Mouse (Mus musculus) forebrain, postnatal 0 days (tissue): ENCODE data around the gene Npy4r. TPM values are rescaled to one million over a fixed set of nuclear protein-coding genes. Genes with fewer than 3 reads are reported as not detected.

Experiments
- ATAC-seq: fragments of 200-750 bp; cut with Nextera tagmentation; 2 replicates; pipeline ENCODE4 v1.8.0; 2017; ENCODE audit warnings: mild to moderate bottlenecking, moderate library complexity
- DNase-seq: peaks from one replicate; pipeline ENCODE4 v3.0.0-alpha.2; 2015
- H3K27ac ChIP-seq: fragments of 300-500 bp; sonication (generic); 2 replicates; pipeline ENCODE4 v1.5.1; 2014; ENCODE audit warnings: low read depth, mild to moderate bottlenecking, antibody characterized with exemption, low read length, moderate library complexity, mixed read lengths
- H3K27me3 ChIP-seq: fragments of 300-500 bp; sonication (generic); 2 replicates; pipeline ENCODE4 v1.6.1; 2014; ENCODE audit warnings: mild to moderate bottlenecking, low read length, mixed read lengths; ENCODE audit not compliant: insufficient read depth
- H3K36me3 ChIP-seq: fragments of 300-500 bp; sonication (generic); 2 replicates; pipeline ENCODE4 v1.6.1; 2014; ENCODE audit warnings: mild to moderate bottlenecking, moderate library complexity; ENCODE audit not compliant: insufficient read depth
- H3K4me1 ChIP-seq: fragments of 300-500 bp; sonication (generic); 2 replicates; pipeline ENCODE4 v1.6.1; 2014; ENCODE audit warnings: antibody characterized with exemption; ENCODE audit not compliant: insufficient read depth
- H3K4me2 ChIP-seq: fragments of 300-500 bp; sonication (generic); 2 replicates; pipeline ENCODE4 v1.6.1; 2014; ENCODE audit warnings: low read depth, mild to moderate bottlenecking, moderate library complexity
- H3K4me3 ChIP-seq: fragments of 300-500 bp; sonication (generic); 2 replicates; pipeline ENCODE4 v1.5.1; 2014; ENCODE audit warnings: low read depth, low read length, mixed read lengths
- H3K9ac ChIP-seq: fragments of 300-500 bp; sonication (generic); 2 replicates; pipeline ENCODE4 v1.6.1; 2014; ENCODE audit warnings: mild to moderate bottlenecking
- H3K9me3 ChIP-seq: fragments of 300-500 bp; sonication (generic); 2 replicates; pipeline ENCODE4 v1.6.1; 2016; ENCODE audit warnings: low read length
- CTCF ChIP-seq: sonication (generic); IDR thresholded peaks from 2 replicates; pipeline ENCODE4 v1.5.1; 2016; ENCODE audit warnings: antibody characterized with exemption, control low read depth, low read depth
- WGBS: fragments of 180-500 bp; shearing (Covaris S2); extraction: QIAGEN DNeasy Blood & Tissue Kit; methylation state at CpG from one replicate; pipeline ENCODE4 v1.1.7; 2014; 5-methylcytosine and 5-hydroxymethylcytosine counted together
- polyA plus RNA-seq: library from polyadenylated mRNA; unstranded; fragments of >200 nt; fragmentation: Nextera tagmentation; extraction: Ambion mirVana; gene quantifications from 2 replicates; pipeline ENCODE4 v1.2.1, GENCODE M21; 2015
- total RNA-seq: library from RNA; depleted of rRNA; stranded (reverse); fragments of >200 nt; gene quantifications from 2 replicates; pipeline ENCODE4 v1.2.3, GENCODE M21; 2014

The Npy4r gene
- total and polyA plus RNA-seq, 2 experiments from 2014 or later = 0.10 to 0.19 TPM

DNA sequence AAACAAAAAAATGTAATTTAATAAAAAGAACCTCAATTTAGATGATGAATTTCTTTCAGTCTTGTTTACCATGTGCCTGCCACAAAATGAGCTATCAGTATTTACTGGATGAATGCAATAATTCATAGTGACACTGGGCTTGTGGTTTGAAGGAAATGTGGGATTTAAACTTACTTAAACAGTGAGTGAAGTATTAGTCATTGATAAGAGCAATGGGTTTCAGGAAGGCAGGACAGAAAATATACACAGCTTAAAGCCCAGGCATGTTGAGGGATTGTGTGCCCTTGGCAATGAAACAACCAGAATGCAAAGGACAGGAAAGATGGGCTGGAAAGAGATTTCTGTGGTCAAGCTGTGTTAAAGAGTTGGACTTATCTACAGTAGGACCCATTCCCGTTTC is 10.0 kb downstream of the Npy4r start:
- DNase-seq (no peak), ATAC-seq (no peak)
- TF ChIP-seq CTCF = no peak
- H3K4me2 ChIP-seq = no peak overlapping the region
- no peaks in the 10 kb centered on the region; the same call in 1 of the 2 replicates for H3K27me3 ChIP-seq
- no peaks in the 10 kb centered on the region for H3K4me1 ChIP-seq
- no peaks in the 10 kb centered on the region for H3K9me3 ChIP-seq
- 89% methylated on average over 1 of the region's 1 CpGs for WGBS
- H3K4me3 ChIP-seq = no peak overlapping the region
- no peak overlapping the region for H3K9ac ChIP-seq
- H3K36me3 ChIP-seq = no peaks in the 10 kb centered on the region
- no peak overlapping the region for H3K27ac ChIP-seq

DNA sequence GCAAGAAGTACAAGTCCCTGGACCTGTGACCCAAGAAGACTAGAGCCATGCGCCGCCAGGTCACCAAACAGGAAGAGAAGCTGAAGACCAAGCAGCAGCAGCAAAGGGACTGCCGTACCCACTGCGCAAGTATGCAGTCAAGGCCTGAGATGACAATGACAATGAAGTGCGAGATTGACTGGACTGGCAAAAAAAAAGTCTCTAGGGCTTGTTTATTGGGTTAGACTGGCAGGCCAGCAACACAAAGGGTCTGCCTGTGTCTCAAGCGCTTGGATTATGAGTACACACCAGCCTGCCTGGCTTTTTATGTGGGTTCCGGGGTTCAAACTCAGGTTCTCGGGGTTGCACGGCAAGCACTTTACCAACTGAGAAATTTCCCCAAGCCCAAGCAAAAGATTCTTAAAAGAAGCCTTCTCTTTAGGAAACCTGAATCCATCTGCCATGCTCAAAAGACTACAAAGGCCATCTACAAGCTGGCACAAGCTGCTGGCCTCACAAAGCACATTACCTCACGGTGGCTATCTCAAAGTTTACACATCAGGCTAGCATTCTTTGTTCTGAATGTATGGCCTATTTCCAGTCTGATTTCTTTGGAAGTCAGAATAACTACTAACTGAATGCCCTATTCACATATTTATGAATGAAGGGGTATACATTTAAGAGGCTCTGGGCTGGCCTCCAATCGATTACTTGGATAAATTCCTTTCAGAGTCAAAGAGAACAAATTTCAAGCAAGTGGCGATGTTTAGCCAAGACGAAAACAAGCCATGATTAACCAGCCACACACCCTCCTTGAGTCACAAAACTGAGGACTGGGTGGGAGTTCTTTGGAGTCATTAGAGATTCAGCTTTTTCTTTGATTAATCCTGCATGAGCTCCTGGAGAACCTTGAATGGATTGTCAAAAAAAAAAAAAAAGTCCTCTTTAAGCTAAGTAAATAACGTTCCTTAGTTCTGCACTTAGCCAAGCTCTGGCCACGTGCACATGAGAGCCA is 12.3 kb downstream of the Npy4r start:
- H3K4me1 ChIP-seq = no peaks in the 10 kb centered on the region
- DNase-seq = no peak
- H3K4me3 ChIP-seq = no peak overlapping the region
- no peak overlapping the region for H3K9ac ChIP-seq
- no peaks in the 10 kb centered on the region for H3K36me3 ChIP-seq
- H3K9me3 ChIP-seq = no peaks in the 10 kb centered on the region
- WGBS = 41% methylated on average over 15 of the region's 15 CpGs
- TF ChIP-seq CTCF = no peak
- no peak overlapping the region for H3K4me2 ChIP-seq
- H3K27me3 ChIP-seq = no peaks in the 10 kb centered on the region
- H3K27ac ChIP-seq = no peak overlapping the region
- ATAC-seq = peak; percentile 20; the same call in 1 of the 2 replicates

DNA sequence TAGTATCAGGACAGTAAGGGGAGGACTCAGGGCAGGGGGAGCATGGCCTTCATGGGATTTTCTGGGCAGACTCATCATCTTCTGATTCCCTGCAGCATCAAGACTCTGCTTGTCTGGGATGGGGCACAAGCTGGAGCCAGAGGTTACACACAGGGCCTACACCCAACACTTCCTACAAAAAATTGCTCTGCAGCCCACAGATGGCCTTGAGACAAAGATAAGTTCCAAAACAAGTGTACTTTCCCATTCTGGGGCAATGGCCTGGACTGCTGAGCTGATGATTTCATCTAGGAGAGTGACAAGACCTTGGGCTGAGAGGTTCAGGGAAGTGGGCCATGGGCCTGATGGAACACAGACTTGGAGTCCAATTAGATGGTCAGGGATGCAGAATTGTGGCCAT is 16.9 kb downstream of the Npy4r start:
- Histone ChIP-seq H3K36me3 (no peaks in the 10 kb centered on the region), H3K4me1 (no peaks in the 10 kb centered on the region), H3K27ac (no peak overlapping the region), H3K9ac (no peak overlapping the region), H3K9me3 (no peaks in the 10 kb centered on the region), H3K4me3 (no peak overlapping the region), H3K27me3 (no peaks in the 10 kb centered on the region), H3K4me2 (no peak overlapping the region)
- DNase-seq (no peak), ATAC-seq (no peak)
- TF ChIP-seq CTCF = no peak

DNA sequence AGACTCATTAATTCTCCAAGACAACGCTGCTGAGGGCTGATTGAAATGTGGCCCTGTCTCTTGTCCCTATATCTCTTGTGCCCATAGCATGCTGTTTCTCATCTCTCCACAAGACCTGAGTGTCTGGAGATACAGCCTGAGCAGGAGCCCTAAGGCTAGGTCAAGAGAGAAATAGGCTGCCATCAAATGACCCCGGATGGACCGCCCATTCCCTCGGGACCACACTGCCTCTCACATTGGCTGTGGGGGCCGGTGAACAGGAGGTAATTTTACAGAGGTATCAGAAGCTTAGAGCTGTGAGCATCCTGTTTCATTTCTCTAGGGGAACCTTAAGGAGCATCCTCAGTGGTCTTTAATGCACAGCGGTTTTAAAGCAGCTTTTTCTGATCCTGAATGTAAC is 21.1 kb downstream of the Npy4r start:
- Histone ChIP-seq H3K9me3 (no peaks in the 10 kb centered on the region), H3K9ac (no peak overlapping the region), H3K4me3 (no peak overlapping the region), H3K4me2 (no peak overlapping the region), H3K4me1 (no peaks in the 10 kb centered on the region), H3K27me3 (no peaks in the 10 kb centered on the region), H3K36me3 (no peaks in the 10 kb centered on the region), H3K27ac (no peak overlapping the region)
- ATAC-seq (no peak), DNase-seq (no peak)
- TF ChIP-seq CTCF = no peak
- 74% methylated on average over 6 of the region's 6 CpGs for WGBS

DNA sequence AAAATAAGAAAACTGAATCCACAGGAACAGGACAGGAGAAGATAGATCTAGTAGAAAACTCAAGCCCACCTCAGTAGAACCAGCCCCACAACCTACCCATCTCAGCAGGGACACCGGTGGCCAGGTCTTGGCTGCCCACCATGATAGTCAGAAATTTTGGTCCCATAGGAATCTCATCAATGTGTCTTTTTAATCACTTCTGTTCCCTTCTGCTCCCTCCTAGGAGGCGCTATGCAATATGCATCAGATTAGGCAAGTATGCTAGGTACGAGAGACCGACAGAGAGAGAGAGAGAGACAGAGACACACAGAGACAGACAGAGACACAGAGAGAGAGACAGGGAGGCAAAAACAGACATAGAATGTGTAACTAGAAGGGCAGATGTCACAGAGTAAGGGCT is 30.6 kb downstream of the Npy4r start:
- H3K4me3 ChIP-seq = no peak overlapping the region
- 95% methylated on average over 4 of the region's 4 CpGs for WGBS
- H3K27ac ChIP-seq = no peak overlapping the region
- DNase-seq = no peak
- H3K36me3 ChIP-seq = no peaks in the 10 kb centered on the region
- H3K27me3 ChIP-seq = no peaks in the 10 kb centered on the region
- no peak overlapping the region for H3K4me2 ChIP-seq
- no peaks in the 10 kb centered on the region for H3K9me3 ChIP-seq
- H3K4me1 ChIP-seq = no peaks in the 10 kb centered on the region
- no peak for TF ChIP-seq CTCF
- no peak for ATAC-seq
- H3K9ac ChIP-seq = no peak overlapping the region

DNA sequence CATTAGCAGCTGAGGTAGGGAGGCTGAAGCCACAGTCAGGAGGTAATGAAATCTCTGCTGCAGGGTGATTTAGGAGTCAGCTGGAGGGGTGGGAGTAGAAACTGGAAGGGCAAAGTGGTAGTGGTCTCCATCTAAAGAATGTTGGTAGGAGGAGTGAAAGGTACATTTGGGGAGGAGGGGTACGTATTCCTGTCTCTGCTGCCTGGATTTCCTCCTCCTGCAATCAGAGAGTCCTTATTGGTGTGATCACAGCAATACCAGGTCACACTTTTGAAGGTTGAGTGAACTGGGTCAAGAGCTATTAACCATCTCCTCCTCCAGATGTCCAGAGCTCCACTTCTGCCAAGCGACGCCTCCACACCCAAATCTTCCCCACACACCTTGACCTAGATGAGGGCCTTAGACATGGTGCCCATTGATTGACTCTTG is 31.4 kb downstream of the Npy4r start:
- 89% methylated on average over 3 of the region's 3 CpGs for WGBS
- Histone ChIP-seq H3K36me3 (no peaks in the 10 kb centered on the region), H3K27me3 (no peaks in the 10 kb centered on the region), H3K4me1 (no peaks in the 10 kb centered on the region), H3K27ac (no peak overlapping the region), H3K4me2 (no peak overlapping the region), H3K4me3 (no peak overlapping the region), H3K9me3 (no peaks in the 10 kb centered on the region), H3K9ac (no peak overlapping the region)
- ATAC-seq (no peak), DNase-seq (no peak)
- TF ChIP-seq CTCF = no peak
